Mouse (Mus musculus): ENCODE results near the gene Ebf4. TPM values are rescaled to one million over a fixed set of nuclear protein-coding genes. Genes with fewer than 3 reads are reported as not detected.

Gene Ebf4
- polyA plus RNA-seq, 1 experiment from 2014 or later, result 4.5 TPM

- H3K4me1 ChIP-seq (replicated peaks; ENCODE audit: control insufficient read depth, insufficient read depth, low read length), result peaks cover 19% of the 10 kb centered on the region
- no peak overlapping the region for H3K4me3 ChIP-seq (replicated peaks; ENCODE audit: low read length)
- no peak overlapping the region for H3K27ac ChIP-seq
- H3K9me3 ChIP-seq (ENCODE audit: control insufficient read depth, low read length), result no peaks in the 10 kb centered on the region
- H3K9ac ChIP-seq, result no peak overlapping the region
- no peak overlapping the region for H3K4me2 ChIP-seq (replicated peaks)
- ATAC-seq (ENCODE audit: low FRiP score), result no peak
- H3K36me3 ChIP-seq (replicated peaks; ENCODE audit: control insufficient read depth, insufficient read depth), result no peaks in the 10 kb centered on the region
- WGBS, result 59% methylated on average over 3 of the region's 3 CpGs
- no peak for DNase-seq (ENCODE audit: low spot score)
- peaks cover 5% of the 10 kb centered on the region for H3K27me3 ChIP-seq (ENCODE audit: control insufficient read depth, insufficient read depth, low read length)
Measured at GRCm38 (mm10) chr2:130293009-130293408, 2.0 kb upstream of the Ebf4 start.

- Histone ChIP-seq H3K4me1 (replicated peaks; ENCODE audit: control insufficient read depth, insufficient read depth, low read length) (peaks cover 19% of the 10 kb centered on the region), H3K27ac (no peak overlapping the region), H3K36me3 (replicated peaks; ENCODE audit: control insufficient read depth, insufficient read depth) (no peaks in the 10 kb centered on the region), H3K4me3 (replicated peaks; ENCODE audit: low read length) (no peak overlapping the region), H3K9ac (no peak overlapping the region), H3K9me3 (ENCODE audit: control insufficient read depth, low read length) (no peaks in the 10 kb centered on the region), H3K4me2 (replicated peaks) (no peak overlapping the region), H3K27me3 (ENCODE audit: control insufficient read depth, insufficient read depth, low read length) (peaks cover 5% of the 10 kb centered on the region)
- no peak for ATAC-seq (ENCODE audit: low FRiP score)
- no peak for DNase-seq (ENCODE audit: low spot score)
- 1% methylated on average over 4 of the region's 4 CpGs for WGBS
Measured at GRCm38 (mm10) chr2:130293486-130293885, 1.5 kb upstream of the Ebf4 start.

- WGBS, result 7% methylated on average over 20 of the region's 20 CpGs
- H3K4me2 ChIP-seq (replicated peaks), result peak overlapping the region; percentile 79
- no peaks in the 10 kb centered on the region for H3K9me3 ChIP-seq (ENCODE audit: control insufficient read depth, low read length)
- peaks cover 19% of the 10 kb centered on the region for H3K4me1 ChIP-seq (replicated peaks; ENCODE audit: control insufficient read depth, insufficient read depth, low read length)
- DNase-seq (ENCODE audit: low spot score), result no peak
- H3K27me3 ChIP-seq (ENCODE audit: control insufficient read depth, insufficient read depth, low read length), result peaks cover 5% of the 10 kb centered on the region
- no peak for ATAC-seq (ENCODE audit: low FRiP score)
- H3K9ac ChIP-seq, result peak overlapping the region; percentile 86
- no peaks in the 10 kb centered on the region for H3K36me3 ChIP-seq (replicated peaks; ENCODE audit: control insufficient read depth, insufficient read depth)
- H3K27ac ChIP-seq, result peak overlapping the region; percentile 85
- peak overlapping the region; percentile 73 for H3K4me3 ChIP-seq (replicated peaks; ENCODE audit: low read length)
Measured at GRCm38 (mm10) chr2:130294218-130294935, 592 bp upstream of the Ebf4 start.

GRCm38 (mm10) chr2:130295331-130296133 is 563 bp downstream of the Ebf4 start:
- ATAC-seq (ENCODE audit: low FRiP score) (peak; percentile 61), DNase-seq (ENCODE audit: low spot score) (peak; percentile 67)
- H3K27me3 ChIP-seq (ENCODE audit: control insufficient read depth, insufficient read depth, low read length), result peaks cover 5% of the 10 kb centered on the region
- H3K4me1 ChIP-seq (replicated peaks; ENCODE audit: control insufficient read depth, insufficient read depth, low read length), result peaks cover 19% of the 10 kb centered on the region
- H3K9ac ChIP-seq, result peak overlapping the region; percentile 86
- H3K4me3 ChIP-seq (replicated peaks; ENCODE audit: low read length), result peak overlapping the region; percentile 73
- H3K9me3 ChIP-seq (ENCODE audit: control insufficient read depth, low read length), result no peaks in the 10 kb centered on the region
- peak overlapping the region; percentile 79 for H3K4me2 ChIP-seq (replicated peaks)
- H3K36me3 ChIP-seq (replicated peaks; ENCODE audit: control insufficient read depth, insufficient read depth), result no peaks in the 10 kb centered on the region
- H3K27ac ChIP-seq, result peak overlapping the region; percentile 85
- WGBS, result 1% methylated on average over 48 of the region's 99 CpGs

GRCm38 (mm10) chr2:130296134-130296745 is 1.3 kb downstream of the Ebf4 start:
- WGBS, result 5% methylated on average over 20 of the region's 20 CpGs
- Histone ChIP-seq H3K4me2 (replicated peaks) (peak overlapping the region; percentile 79), H3K9me3 (ENCODE audit: control insufficient read depth, low read length) (no peaks in the 10 kb centered on the region), H3K27ac (no peak overlapping the region), H3K36me3 (replicated peaks; ENCODE audit: control insufficient read depth, insufficient read depth) (no peaks in the 10 kb centered on the region), H3K9ac (peak overlapping the region; percentile 86), H3K27me3 (ENCODE audit: control insufficient read depth, insufficient read depth, low read length) (peaks cover 5% of the 10 kb centered on the region), H3K4me3 (replicated peaks; ENCODE audit: low read length) (peak overlapping the region; percentile 73), H3K4me1 (replicated peaks; ENCODE audit: control insufficient read depth, insufficient read depth, low read length) (peaks cover 19% of the 10 kb centered on the region)
- ATAC-seq (ENCODE audit: low FRiP score) (peak; percentile 29; the same call in 1 of the 2 replicates), DNase-seq (ENCODE audit: low spot score) (no peak)

GRCm38 (mm10) chr2:130297580-130297979 is 2.6 kb downstream of the Ebf4 start:
- Histone ChIP-seq H3K4me3 (replicated peaks; ENCODE audit: low read length) (no peak overlapping the region), H3K4me2 (replicated peaks) (no peak overlapping the region), H3K27me3 (ENCODE audit: control insufficient read depth, insufficient read depth, low read length) (peaks cover 5% of the 10 kb centered on the region), H3K36me3 (replicated peaks; ENCODE audit: control insufficient read depth, insufficient read depth) (no peaks in the 10 kb centered on the region), H3K9ac (no peak overlapping the region), H3K27ac (no peak overlapping the region), H3K4me1 (replicated peaks; ENCODE audit: control insufficient read depth, insufficient read depth, low read length) (peaks cover 19% of the 10 kb centered on the region), H3K9me3 (ENCODE audit: control insufficient read depth, low read length) (no peaks in the 10 kb centered on the region)
- no peak for DNase-seq (ENCODE audit: low spot score)
- WGBS, result 81% methylated on average over 9 of the region's 9 CpGs
- no peak for ATAC-seq (ENCODE audit: low FRiP score)

GRCm38 (mm10) chr2:130303014-130303413 is 8.0 kb downstream of the Ebf4 start:
- H3K36me3 ChIP-seq (replicated peaks; ENCODE audit: control insufficient read depth, insufficient read depth), result peaks cover 12% of the 10 kb centered on the region; the same call in 1 of the 2 replicates
- DNase-seq (ENCODE audit: low spot score) (no peak), ATAC-seq (ENCODE audit: low FRiP score) (no peak)
- H3K4me2 ChIP-seq (replicated peaks), result no peak overlapping the region
- H3K9me3 ChIP-seq (ENCODE audit: control insufficient read depth, low read length), result no peaks in the 10 kb centered on the region
- no peaks in the 10 kb centered on the region for H3K4me1 ChIP-seq (replicated peaks; ENCODE audit: control insufficient read depth, insufficient read depth, low read length)
- no peak overlapping the region for H3K27ac ChIP-seq
- WGBS, result 46% methylated on average over 4 of the region's 4 CpGs
- H3K4me3 ChIP-seq (replicated peaks; ENCODE audit: low read length), result no peak overlapping the region
- no peak overlapping the region for H3K9ac ChIP-seq
- H3K27me3 ChIP-seq (ENCODE audit: control insufficient read depth, insufficient read depth, low read length), result no peaks in the 10 kb centered on the region

- no peak overlapping the region for H3K4me2 ChIP-seq (replicated peaks)
- H3K27ac ChIP-seq, result no peak overlapping the region
- no peaks in the 10 kb centered on the region for H3K4me1 ChIP-seq (replicated peaks; ENCODE audit: control insufficient read depth, insufficient read depth, low read length)
- H3K36me3 ChIP-seq (replicated peaks; ENCODE audit: control insufficient read depth, insufficient read depth), result no peaks in the 10 kb centered on the region
- H3K4me3 ChIP-seq (replicated peaks; ENCODE audit: low read length), result no peak overlapping the region
- H3K27me3 ChIP-seq (ENCODE audit: control insufficient read depth, insufficient read depth, low read length), result no peaks in the 10 kb centered on the region
- no peak overlapping the region for H3K9ac ChIP-seq
- WGBS, result 84% methylated on average over 1 of the region's 1 CpGs
- ATAC-seq (ENCODE audit: low FRiP score), result no peak
- no peaks in the 10 kb centered on the region for H3K9me3 ChIP-seq (ENCODE audit: control insufficient read depth, low read length)
- no peak for DNase-seq (ENCODE audit: low spot score)
Measured at GRCm38 (mm10) chr2:130327057-130327456, 32.1 kb downstream of the Ebf4 start.

- H3K36me3 ChIP-seq (replicated peaks; ENCODE audit: control insufficient read depth, insufficient read depth), result no peaks in the 10 kb centered on the region
- DNase-seq (ENCODE audit: low spot score), result no peak
- no peak overlapping the region for H3K27ac ChIP-seq
- no peak for ATAC-seq (ENCODE audit: low FRiP score)
- no peaks in the 10 kb centered on the region for H3K9me3 ChIP-seq (ENCODE audit: control insufficient read depth, low read length)
- no peak overlapping the region for H3K4me3 ChIP-seq (replicated peaks; ENCODE audit: low read length)
- no peaks in the 10 kb centered on the region for H3K4me1 ChIP-seq (replicated peaks; ENCODE audit: control insufficient read depth, insufficient read depth, low read length)
- H3K9ac ChIP-seq, result no peak overlapping the region
- no peaks in the 10 kb centered on the region for H3K27me3 ChIP-seq (ENCODE audit: control insufficient read depth, insufficient read depth, low read length)
- 96% methylated on average over 2 of the region's 2 CpGs for WGBS
- H3K4me2 ChIP-seq (replicated peaks), result no peak overlapping the region
Measured at GRCm38 (mm10) chr2:130329502-130329901, 34.5 kb downstream of the Ebf4 start.

Data from hindbrain, embryonic 14.5 days (tissue).